Mouse (Mus musculus): Measurements from ENCODE around the gene Tmc8. TPM values are rescaled to one million over a fixed set of nuclear protein-coding genes. Genes with fewer than 3 reads are reported as not detected.
"Not testable (repeated sequence)": the region's sequence is repeated elsewhere in the genome, so short reads cannot be mapped to it uniquely, and the experiment has no call there.

Tmc8 gene
- polyA plus RNA-seq, 1 experiment from 2014 or later = 18.8 TPM

DNA sequence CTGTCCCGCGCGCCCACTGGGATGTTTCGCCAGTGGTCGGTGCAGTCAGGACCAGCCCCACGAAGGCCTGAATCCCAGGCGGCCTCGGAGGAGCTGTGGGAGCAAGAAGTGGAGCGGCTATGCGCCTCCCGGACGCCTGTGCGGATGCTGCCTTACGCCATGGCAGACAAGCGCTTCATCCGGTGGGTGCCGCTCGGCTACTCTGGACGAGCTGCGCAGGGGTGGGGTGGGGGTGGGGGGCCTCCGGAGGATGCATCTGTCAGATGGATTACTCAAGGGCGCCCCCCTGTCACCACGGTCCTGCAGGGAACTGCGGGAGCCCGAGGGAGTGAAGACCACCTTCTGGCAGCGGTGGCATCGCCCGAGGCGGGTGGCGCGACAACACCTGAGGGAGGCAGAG, 1.2 kb downstream of the Tmc8 start:
- peak; percentile 78 for DNase-seq (ENCODE audit: low spot score)
- peaks cover 2% of the 10 kb centered on the region; the same call in 1 of the 2 replicates for H3K27me3 ChIP-seq (replicated peaks; ENCODE audit: control insufficient read depth, insufficient read depth, low read length)
- peak overlapping the region; percentile 100 for H3K4me2 ChIP-seq
- H3K9ac ChIP-seq (ENCODE audit: low read depth, low read length) = peak overlapping the region; percentile 95
- peak overlapping the region; percentile 66 for H3K4me3 ChIP-seq (ENCODE audit: low read depth, low read length)
- WGBS = 2% methylated on average over 31 of the region's 31 CpGs
- peak overlapping the region; percentile 99 for H3K27ac ChIP-seq (ENCODE audit: low read depth, low read length)
- H3K4me1 ChIP-seq (replicated peaks; ENCODE audit: control insufficient read depth, insufficient read depth, low read length) = peaks cover 42% of the 10 kb centered on the region
- H3K36me3 ChIP-seq (ENCODE audit: control insufficient read depth, insufficient read depth, low read length) = peaks cover 4% of the 10 kb centered on the region
- ATAC-seq (replicated peaks; ENCODE audit: low FRiP score) = peak; percentile 14; the same call in 1 of the 2 replicates
- H3K9me3 ChIP-seq (ENCODE audit: control insufficient read depth, low read length) = no peaks in the 10 kb centered on the region

DNA sequence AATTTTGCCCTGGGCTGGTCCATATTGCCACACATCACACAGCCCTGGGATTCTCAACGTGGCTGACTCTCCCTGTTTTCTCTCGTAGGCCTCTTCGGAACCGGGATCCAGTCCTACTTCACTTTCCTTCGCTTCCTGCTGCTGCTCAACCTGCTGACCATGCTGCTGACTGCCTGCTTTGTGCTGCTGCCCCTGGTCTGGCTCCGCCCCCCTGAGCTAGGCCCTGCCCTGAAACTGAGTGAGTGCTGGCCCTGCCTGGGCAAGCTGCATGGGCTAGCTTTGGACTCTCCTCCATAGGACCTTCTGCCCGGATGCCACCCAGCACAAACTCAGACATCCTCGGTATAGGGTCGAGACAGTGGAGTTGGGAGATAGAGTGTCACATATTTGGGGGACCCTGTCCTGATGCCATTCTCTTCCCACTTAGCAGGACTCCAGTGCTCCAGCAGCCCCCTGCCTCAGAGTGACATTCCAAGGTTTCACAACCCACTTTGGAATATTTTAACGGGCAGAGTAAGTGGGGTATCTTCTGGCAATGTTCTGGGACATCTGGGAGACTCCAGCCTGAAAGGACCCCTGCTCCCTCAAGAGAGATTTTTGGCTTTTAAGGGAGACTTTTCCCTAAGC, 1.9 kb downstream of the Tmc8 start:
- 42% methylated on average over 10 of the region's 10 CpGs for WGBS
- peak; percentile 47 for DNase-seq (ENCODE audit: low spot score)
- Histone ChIP-seq H3K27me3 (replicated peaks; ENCODE audit: control insufficient read depth, insufficient read depth, low read length) (peaks cover 2% of the 10 kb centered on the region; the same call in 1 of the 2 replicates), H3K4me3 (ENCODE audit: low read depth, low read length) (peak overlapping the region; percentile 66), H3K4me2 (peak overlapping the region; percentile 100), H3K9me3 (ENCODE audit: control insufficient read depth, low read length) (no peaks in the 10 kb centered on the region), H3K9ac (ENCODE audit: low read depth, low read length) (peak overlapping the region; percentile 95), H3K36me3 (ENCODE audit: control insufficient read depth, insufficient read depth, low read length) (peaks cover 3% of the 10 kb centered on the region; the same call in 1 of the 2 replicates), H3K4me1 (replicated peaks; ENCODE audit: control insufficient read depth, insufficient read depth, low read length) (peaks cover 35% of the 10 kb centered on the region), H3K27ac (ENCODE audit: low read depth, low read length) (peak overlapping the region; percentile 99)
- ATAC-seq (replicated peaks; ENCODE audit: low FRiP score) = no peak

DNA sequence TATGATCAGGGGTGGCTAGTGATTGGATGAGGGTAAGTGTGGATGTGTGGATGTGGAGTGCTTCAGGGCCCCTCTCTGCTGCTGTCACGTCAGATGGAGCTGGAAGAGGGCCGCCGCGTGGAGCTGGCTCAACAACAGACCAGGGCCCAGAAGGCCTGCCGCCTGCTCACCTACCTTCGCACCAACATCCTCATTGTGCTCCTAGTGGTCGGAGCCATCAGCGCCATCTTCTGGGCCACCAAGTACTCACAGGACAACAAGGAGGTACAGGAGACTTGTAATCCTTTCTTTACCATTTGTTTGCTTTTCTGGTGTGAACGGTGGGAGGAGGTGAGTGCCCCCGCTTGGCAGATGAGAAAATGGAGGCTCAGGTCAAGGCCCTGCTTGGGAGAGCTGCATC, 4.4 kb downstream of the Tmc8 start:
- WGBS = 19% methylated on average over 10 of the region's 10 CpGs
- Histone ChIP-seq H3K4me2 (peak overlapping the region; percentile 18; the same call in 1 of the 2 replicates), H3K27ac (ENCODE audit: low read depth, low read length) (no peak overlapping the region), H3K4me3 (ENCODE audit: low read depth, low read length) (no peak overlapping the region), H3K9me3 (ENCODE audit: control insufficient read depth, low read length) (no peaks in the 10 kb centered on the region), H3K36me3 (ENCODE audit: control insufficient read depth, insufficient read depth, low read length) (peaks cover 3% of the 10 kb centered on the region; the same call in 1 of the 2 replicates), H3K4me1 (replicated peaks; ENCODE audit: control insufficient read depth, insufficient read depth, low read length) (peaks cover 31% of the 10 kb centered on the region), H3K27me3 (replicated peaks; ENCODE audit: control insufficient read depth, insufficient read depth, low read length) (peaks cover 2% of the 10 kb centered on the region; the same call in 1 of the 2 replicates), H3K9ac (ENCODE audit: low read depth, low read length) (peak overlapping the region; percentile 2)
- DNase-seq (ENCODE audit: low spot score) = peak; percentile 58
- no peak for ATAC-seq (replicated peaks; ENCODE audit: low FRiP score)

DNA sequence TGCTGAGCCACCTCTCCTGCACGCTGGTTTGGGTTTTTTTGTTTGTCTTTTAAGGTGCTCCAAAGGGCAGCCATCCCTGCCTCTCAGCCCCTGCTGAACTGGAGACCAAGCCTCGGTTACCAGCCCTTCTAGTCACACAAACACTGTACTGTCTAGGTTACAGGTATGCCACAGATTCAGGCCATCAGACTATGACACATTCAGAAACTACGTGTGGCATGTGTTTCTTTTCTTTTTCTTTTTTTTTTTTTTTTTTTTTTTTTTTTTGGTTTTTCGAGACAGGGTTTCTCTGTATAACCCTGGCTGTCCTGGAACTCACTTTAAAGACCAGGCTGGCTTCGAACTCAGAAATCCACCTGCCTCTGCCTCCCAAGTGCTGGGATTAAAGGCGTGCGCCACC, 6.6 kb downstream of the Tmc8 start:
- peaks cover 33% of the 10 kb centered on the region for H3K4me1 ChIP-seq (replicated peaks; ENCODE audit: control insufficient read depth, insufficient read depth, low read length)
- H3K27me3 ChIP-seq (replicated peaks; ENCODE audit: control insufficient read depth, insufficient read depth, low read length) = not testable (repeated sequence)

DNA sequence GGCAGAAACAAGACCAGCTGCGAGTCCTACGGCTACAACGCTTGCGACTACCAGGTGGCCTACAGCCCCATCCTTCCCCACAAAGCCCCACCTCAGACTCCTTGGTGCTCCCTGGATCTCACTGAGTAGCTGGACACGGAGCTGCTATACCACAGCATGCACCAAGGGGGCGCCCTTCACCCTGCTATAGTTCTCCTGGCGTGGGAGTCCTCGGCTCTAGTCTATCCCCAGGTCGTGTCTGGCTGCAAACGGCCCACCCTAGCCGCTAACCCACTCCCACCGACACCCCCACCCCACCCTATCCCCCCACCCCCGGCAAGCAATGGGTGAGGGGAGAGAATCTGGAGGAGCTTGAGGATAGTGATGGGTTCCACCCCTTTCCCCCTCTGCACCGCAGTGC, 8.4 kb downstream of the Tmc8 start:
- peak; percentile 66 for ATAC-seq (replicated peaks; ENCODE audit: low FRiP score)
- no peak overlapping the region for H3K9ac ChIP-seq (ENCODE audit: low read depth, low read length)
- peak overlapping the region; percentile 20 for H3K4me3 ChIP-seq (ENCODE audit: low read depth, low read length)
- H3K9me3 ChIP-seq (ENCODE audit: control insufficient read depth, low read length) = no peaks in the 10 kb centered on the region
- peak; percentile 77 for DNase-seq (ENCODE audit: low spot score)
- peak overlapping the region; percentile 63 for H3K4me2 ChIP-seq
- peaks cover 3% of the 10 kb centered on the region; the same call in 1 of the 2 replicates for H3K36me3 ChIP-seq (ENCODE audit: control insufficient read depth, insufficient read depth, low read length)
- H3K4me1 ChIP-seq (replicated peaks; ENCODE audit: control insufficient read depth, insufficient read depth, low read length) = peaks cover 28% of the 10 kb centered on the region
- H3K27ac ChIP-seq (ENCODE audit: low read depth, low read length) = no peak overlapping the region
- whole genome bisulfite sequencing = 5% methylated on average over 14 of the region's 14 CpGs
- H3K27me3 ChIP-seq (replicated peaks; ENCODE audit: control insufficient read depth, insufficient read depth, low read length) = no peaks in the 10 kb centered on the region

More for the DNA sequence above, 6.6 kb downstream of the Tmc8 start:
- H3K9ac ChIP-seq (ENCODE audit: low read depth, low read length); H3K27ac ChIP-seq (ENCODE audit: low read depth, low read length); H3K4me2 ChIP-seq; H3K36me3 ChIP-seq (ENCODE audit: control insufficient read depth, insufficient read depth, low read length); ATAC-seq (replicated peaks; ENCODE audit: low FRiP score); DNase-seq (ENCODE audit: low spot score); H3K9me3 ChIP-seq (ENCODE audit: control insufficient read depth, low read length); H3K4me3 ChIP-seq (ENCODE audit: low read depth, low read length): not testable (repeated sequence)
- 83% methylated on average over 7 of the region's 7 CpGs for WGBS

DNA sequence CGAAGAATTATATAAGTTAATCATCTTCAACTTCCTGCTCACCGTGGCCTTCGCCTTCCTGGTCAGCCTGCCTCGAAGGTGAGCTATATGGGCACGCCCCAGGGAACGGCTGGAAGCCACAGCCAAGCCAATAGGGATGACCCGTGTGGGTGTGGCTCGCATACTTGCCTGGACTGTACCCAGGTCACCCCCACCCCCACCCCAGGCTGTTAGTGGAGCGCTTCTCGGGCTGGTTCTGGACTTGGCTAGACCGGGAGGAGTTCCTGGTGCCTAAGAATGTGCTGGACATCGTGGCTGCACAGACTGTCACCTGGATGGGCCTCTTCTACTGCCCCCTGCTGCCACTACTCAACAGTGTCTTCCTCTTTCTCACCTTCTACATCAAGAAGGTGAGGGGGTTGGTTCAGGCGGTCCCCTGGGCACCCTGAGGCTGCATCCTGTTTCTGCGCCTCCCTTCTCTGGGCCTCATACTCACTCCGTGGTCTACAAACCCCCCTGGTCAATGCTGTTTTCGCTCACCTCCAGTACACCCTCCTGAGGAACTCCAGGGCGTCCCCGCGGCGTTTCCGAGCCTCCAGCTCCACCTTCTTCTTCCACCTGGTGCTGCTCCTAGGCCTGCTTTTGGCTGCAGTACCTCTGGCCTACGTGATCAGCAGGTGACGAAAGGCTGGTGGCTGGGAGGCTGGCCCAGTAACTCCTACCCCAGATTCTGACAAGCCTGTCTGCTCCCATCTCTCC, 9.0 kb downstream of the Tmc8 start:
- H3K36me3 ChIP-seq (ENCODE audit: control insufficient read depth, insufficient read depth, low read length) = no peaks in the 10 kb centered on the region; the same call in 1 of the 2 replicates
- no peaks in the 10 kb centered on the region for H3K27me3 ChIP-seq (replicated peaks; ENCODE audit: control insufficient read depth, insufficient read depth, low read length)
- peak overlapping the region; percentile 63 for H3K4me2 ChIP-seq
- H3K9ac ChIP-seq (ENCODE audit: low read depth, low read length) = no peak overlapping the region
- DNase-seq (ENCODE audit: low spot score) (no peak), ATAC-seq (replicated peaks; ENCODE audit: low FRiP score) (peak; percentile 48)
- peaks cover 30% of the 10 kb centered on the region for H3K4me1 ChIP-seq (replicated peaks; ENCODE audit: control insufficient read depth, insufficient read depth, low read length)
- no peak overlapping the region for H3K27ac ChIP-seq (ENCODE audit: low read depth, low read length)
- H3K4me3 ChIP-seq (ENCODE audit: low read depth, low read length) = peak overlapping the region; percentile 20
- no peaks in the 10 kb centered on the region for H3K9me3 ChIP-seq (ENCODE audit: control insufficient read depth, low read length)
- WGBS = 31% methylated on average over 23 of the region's 23 CpGs

DNA sequence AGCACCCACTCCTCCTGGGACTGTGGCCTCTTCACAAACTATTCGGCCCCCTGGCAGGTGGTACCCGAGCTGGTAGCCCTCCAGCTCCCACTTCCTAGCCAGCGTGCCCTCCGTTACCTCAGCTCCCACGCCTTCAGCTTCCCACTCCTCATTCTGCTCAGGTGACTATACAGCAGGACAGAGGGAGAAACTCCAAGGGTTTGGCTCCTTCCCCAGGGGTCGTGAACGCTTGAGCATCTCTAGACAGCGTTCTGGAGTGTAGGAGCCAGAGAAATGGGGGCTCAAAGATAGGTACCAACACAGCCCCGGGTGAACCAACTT, 9.5 kb downstream of the Tmc8 start:
- H3K9ac ChIP-seq (ENCODE audit: low read depth, low read length) = no peak overlapping the region
- 77% methylated on average over 9 of the region's 9 CpGs for WGBS

DNA sequence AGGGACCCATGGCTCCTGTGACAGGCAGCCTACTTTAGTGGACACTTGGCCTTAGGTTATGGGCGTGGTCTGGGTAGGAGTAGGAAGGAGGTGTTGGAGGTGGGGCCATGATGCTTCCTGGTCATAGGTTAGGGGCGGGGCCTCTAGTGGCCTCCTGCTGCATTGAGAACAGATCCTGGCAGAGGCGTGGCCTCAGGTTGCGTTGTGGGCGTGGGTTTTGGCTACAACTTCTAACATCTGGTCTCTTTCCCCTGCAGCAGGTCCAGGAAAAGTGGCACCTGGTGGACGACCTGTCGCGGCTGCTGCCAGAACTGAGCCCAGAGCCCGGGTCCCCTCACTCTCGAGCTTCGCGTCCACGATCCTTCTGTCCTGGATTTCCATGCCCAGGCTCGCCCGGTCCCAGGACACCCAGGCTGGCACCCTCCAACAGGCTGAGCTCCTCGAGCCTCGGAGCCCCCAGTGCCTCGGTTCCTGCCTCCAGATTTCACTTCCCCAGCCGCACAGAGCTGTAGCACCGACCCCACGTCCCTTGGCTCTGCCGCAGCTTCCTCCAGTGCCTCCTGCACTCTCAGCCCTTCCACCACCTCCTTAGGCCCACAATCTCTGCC, 10.5 kb downstream of the Tmc8 start:
- peak overlapping the region; percentile 45 for H3K27ac ChIP-seq (ENCODE audit: low read depth, low read length)
- 4% methylated on average over 22 of the region's 22 CpGs for WGBS
- ATAC-seq (replicated peaks; ENCODE audit: low FRiP score) (peak; percentile 66), DNase-seq (ENCODE audit: low spot score) (peak; percentile 75)
- peak overlapping the region; percentile 46 for H3K9ac ChIP-seq (ENCODE audit: low read depth, low read length)
- peak overlapping the region; percentile 70 for H3K4me2 ChIP-seq
- H3K36me3 ChIP-seq (ENCODE audit: control insufficient read depth, insufficient read depth, low read length) = no peaks in the 10 kb centered on the region
- H3K27me3 ChIP-seq (replicated peaks; ENCODE audit: control insufficient read depth, insufficient read depth, low read length) = no peaks in the 10 kb centered on the region
- H3K4me3 ChIP-seq (ENCODE audit: low read depth, low read length) = peak overlapping the region; percentile 37
- no peaks in the 10 kb centered on the region for H3K9me3 ChIP-seq (ENCODE audit: control insufficient read depth, low read length)
- H3K4me1 ChIP-seq (replicated peaks; ENCODE audit: control insufficient read depth, insufficient read depth, low read length) = peaks cover 40% of the 10 kb centered on the region

More for the DNA sequence above, 9.5 kb downstream of the Tmc8 start:
- H3K27me3 ChIP-seq (replicated peaks; ENCODE audit: control insufficient read depth, insufficient read depth, low read length) = no peaks in the 10 kb centered on the region
- H3K4me1 ChIP-seq (replicated peaks; ENCODE audit: control insufficient read depth, insufficient read depth, low read length) = peaks cover 33% of the 10 kb centered on the region
- ATAC-seq (replicated peaks; ENCODE audit: low FRiP score) = no peak
- no peak overlapping the region for H3K4me2 ChIP-seq
- no peak overlapping the region for H3K27ac ChIP-seq (ENCODE audit: low read depth, low read length)
- no peaks in the 10 kb centered on the region for H3K9me3 ChIP-seq (ENCODE audit: control insufficient read depth, low read length)
- H3K4me3 ChIP-seq (ENCODE audit: low read depth, low read length) = no peak overlapping the region
- no peak for DNase-seq (ENCODE audit: low spot score)
- no peaks in the 10 kb centered on the region for H3K36me3 ChIP-seq (ENCODE audit: control insufficient read depth, insufficient read depth, low read length)
